Mouse (Mus musculus): ENCODE measurements around the gene Zfyve1.

DNA sequence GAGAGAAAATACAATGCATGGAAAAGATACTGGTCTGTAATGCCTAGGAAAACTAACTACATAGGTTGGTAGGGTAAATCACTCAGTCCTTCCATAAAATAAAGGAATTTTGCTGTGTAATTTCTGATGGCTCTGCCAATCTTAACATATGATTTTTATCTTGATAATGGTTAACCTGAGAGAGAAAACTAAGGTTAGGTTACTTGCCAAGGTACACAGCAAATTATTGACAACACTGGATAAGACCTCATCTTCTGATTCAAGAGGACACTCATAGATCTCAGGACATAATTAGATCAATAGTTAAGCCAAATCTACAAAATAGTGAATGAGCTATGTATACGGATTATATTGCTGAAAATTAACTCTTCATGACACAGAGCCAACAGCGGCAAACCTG lies 859 bp upstream of the Zfyve1 start:
- no peak for TF ChIP-seq POLR2A (IDR thresholded peaks at IDR 0.05; ENCODE audit: borderline replicate concordance, extremely low read depth, low read depth, low read length)
- TF ChIP-seq CTCF (IDR thresholded peaks at IDR 0.05; ENCODE audit: insufficient read depth, low read length): no peak

Data from lung, adult 2 months (tissue).